Mouse (Mus musculus) Patski (cell line): ENCODE results near the gene Sipa1l1. TPM values are rescaled to one million over a fixed set of nuclear protein-coding genes. Genes with fewer than 3 reads are reported as not detected.
A peak's percentile ranks its signal among the peaks of the same experiment; 100 is the strongest.
"Not testable (repeated sequence)": the region's sequence is repeated elsewhere in the genome, so short reads cannot be mapped to it uniquely, and the experiment has no call there.

ENCODE experiments used
- ATAC-seq: fragments of 100-300 bp; one replicate; pipeline ENCODE4 v1.8.0; 2021
- CTCF ChIA-PET: fragments of 350-600 bp; sonication (Branson Sonifier 250); formaldehyde crosslinking; loops from one replicate; lab custom pipeline; 2022; ENCODE audit warnings: inconsistent platforms; lab: Charles Lee
- POLR2A ChIA-PET: fragments of 350-600 bp; sonication (Branson Sonifier 250); formaldehyde crosslinking; loops from one replicate; lab custom pipeline; 2022; ENCODE audit warnings: antibody characterized with exemption, inconsistent platforms; lab: Charles Lee
- DNase-seq: peaks from one replicate; pipeline ENCODE4 v3.0.0-alpha.2; 2011; ENCODE audit warnings: low read depth, low spot score
- H3K27me3 ChIP-seq: fragments of 371-371 bp; one replicate; pipeline ENCODE4 v1.5.1; 2021
- CTCF ChIP-seq: fragments of 100-300 bp; IDR thresholded peaks from one replicate; pipeline ENCODE4 v1.5.1; 2021
- in situ Hi-C: fragments of 300-500 bp; cut with MboI; formaldehyde crosslinking; loops from 3 replicates; pipeline ENCODE4 v1.11.1; 2018; ENCODE audit warnings: low pct_unique_long_range_greater_than_20kb, mixed read lengths
- polyA plus RNA-seq: library from polyadenylated mRNA; unstranded; gene quantifications from one replicate; pipeline ENCODE4 v1.2.3, GENCODE M21; 2021

Gene Sipa1l1
- polyA plus RNA-seq, 1 experiment from 2014 or later, result 26.0 TPM

DNA sequence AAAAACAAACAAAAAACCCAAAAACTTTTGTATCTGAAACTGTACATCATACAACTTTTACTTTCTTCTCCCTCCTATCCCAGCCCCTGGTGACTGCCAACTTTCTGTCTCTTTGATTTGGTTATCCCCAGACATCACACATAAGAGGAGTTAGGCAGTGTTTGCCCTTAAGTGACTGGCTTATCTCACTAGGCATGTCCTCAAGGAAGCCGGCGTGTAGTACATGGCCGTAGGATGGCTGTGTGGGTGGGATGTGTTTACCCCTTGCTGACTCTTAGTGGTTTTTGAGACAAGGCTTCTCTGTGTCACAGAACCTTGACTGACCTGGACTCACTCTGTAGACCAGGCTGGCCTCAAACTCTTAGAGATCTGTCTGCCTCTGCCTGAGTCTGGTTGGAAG, 6.6 kb downstream of the Sipa1l1 start:
- POLR2A ChIA-PET, result no interaction called here
- DNase-seq (no peak), ATAC-seq (no peak)
- in situ Hi-C loops, result loop anchor here (10.0 kb wide), 1 partner anchor 279 kb away; no protein-coding TSS in a partner anchor
- no peak for TF ChIP-seq CTCF
- CTCF ChIA-PET, result no interaction called here
- no peaks in the 10 kb centered on the region for H3K27me3 ChIP-seq

DNA sequence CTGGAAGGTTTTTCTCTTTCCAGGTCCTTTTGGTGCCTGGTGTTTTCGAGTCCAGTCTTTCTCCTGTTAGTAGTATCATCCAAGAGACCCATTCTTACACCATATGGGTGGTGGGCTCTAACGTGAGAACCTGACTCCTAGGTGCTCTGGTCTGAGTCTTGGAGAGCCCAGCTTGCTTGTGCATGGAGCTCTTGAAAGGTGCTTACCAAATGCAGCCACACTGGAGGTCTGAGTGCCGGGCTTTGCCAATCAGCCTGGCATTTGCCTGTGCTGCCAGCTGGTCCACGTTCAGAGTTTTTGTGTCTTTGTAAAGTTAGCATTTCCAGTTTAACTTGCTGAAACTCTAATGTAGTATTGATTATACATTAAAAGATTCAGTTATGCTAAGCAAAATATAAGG, 9.5 kb downstream of the Sipa1l1 start:
- ChIA-PET CTCF (interaction anchor here (1.7 kb wide), 1 partner anchor 18 kb away, joined by 3 read pairs; no protein-coding TSS in a partner anchor), POLR2A (no interaction called here)
- DNase-seq (no peak), ATAC-seq (no peak)
- in situ Hi-C loops, result loop anchor here (10.0 kb wide), 1 partner anchor 276 kb away; no protein-coding TSS in a partner anchor
- no peak for TF ChIP-seq CTCF
- H3K27me3 ChIP-seq, result no peaks in the 10 kb centered on the region

DNA sequence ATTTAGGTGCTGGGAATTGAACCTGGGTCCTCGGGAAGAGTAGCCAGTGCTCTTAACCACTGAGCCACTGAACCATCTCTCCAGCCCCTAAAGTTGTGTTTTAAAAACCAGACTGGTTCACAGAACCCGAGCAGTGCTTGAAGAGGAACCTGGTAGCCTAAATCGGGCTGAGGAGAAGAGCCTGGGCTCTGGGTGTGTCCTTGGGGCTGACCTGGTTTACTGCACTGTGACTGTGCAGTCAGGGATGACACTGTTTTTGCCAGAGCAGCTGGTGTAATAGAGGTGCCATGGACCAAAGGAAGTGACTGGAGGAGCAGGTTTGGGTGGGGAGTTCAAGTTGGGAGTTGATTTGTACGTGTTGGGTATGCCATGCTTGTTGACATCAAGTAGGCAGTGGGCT, 10.5 kb downstream of the Sipa1l1 start:
- H3K27me3 ChIP-seq, result no peaks in the 10 kb centered on the region
- in situ Hi-C loops, result loop anchor here (10.0 kb wide), 1 partner anchor 275 kb away; no protein-coding TSS in a partner anchor
- no peak for TF ChIP-seq CTCF
- ChIA-PET CTCF (no interaction called here), POLR2A (no interaction called here)
- no peak for DNase-seq
- ATAC-seq, result no peak

DNA sequence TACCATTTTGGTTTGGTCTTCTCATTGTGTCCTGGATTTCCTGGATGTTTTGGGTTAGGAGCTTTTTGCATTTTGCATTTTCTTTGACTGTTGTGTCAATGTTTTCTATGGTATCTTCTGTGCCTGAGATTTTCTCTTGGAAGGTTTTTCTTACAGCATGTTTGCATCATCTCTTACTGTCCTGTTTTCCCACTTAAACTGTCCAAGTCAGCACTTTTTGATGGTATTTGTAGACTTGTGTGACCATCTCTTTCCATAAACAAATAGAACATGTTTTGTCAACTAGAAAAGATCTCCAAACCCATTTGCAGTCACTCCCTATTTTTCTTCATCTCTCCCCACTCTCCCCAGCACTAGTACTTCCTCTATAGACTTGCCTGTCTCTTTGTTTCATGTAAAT, 17.0 kb downstream of the Sipa1l1 start:
- CTCF ChIA-PET, ATAC-seq, in situ Hi-C loops, H3K27me3 ChIP-seq, POLR2A ChIA-PET, DNase-seq: not testable (repeated sequence)

DNA sequence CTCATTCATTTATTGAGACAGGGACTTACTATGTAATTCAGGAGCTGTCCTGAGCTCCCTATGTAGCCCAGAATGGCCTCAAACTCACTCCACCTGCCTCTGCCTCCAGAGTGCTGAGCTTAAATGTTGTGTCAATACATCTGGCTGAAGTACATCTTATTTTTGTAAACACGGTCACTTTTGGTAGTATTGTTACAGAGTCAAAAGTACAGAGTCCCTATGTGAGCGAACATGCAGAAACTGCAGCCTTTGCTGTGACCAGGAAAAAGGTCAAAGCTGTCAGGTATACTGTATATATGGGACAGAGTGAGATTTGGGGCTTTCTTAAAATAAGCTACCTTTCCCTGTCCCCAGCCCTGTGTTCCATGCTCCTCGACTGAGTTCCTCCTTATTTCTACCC, 17.6 kb downstream of the Sipa1l1 start:
- TF ChIP-seq CTCF, result no peak
- DNase-seq (no peak), ATAC-seq (no peak)
- ChIA-PET CTCF (interaction anchor here (0.9 kb wide), 1 partner anchor 10 kb away, joined by 3 read pairs; no protein-coding TSS in a partner anchor), POLR2A (interaction anchor here (0.6 kb wide), 1 partner anchor 438 kb away, joined by 3 read pairs; no protein-coding TSS in a partner anchor)
- in situ Hi-C loops, result no loop called here
- no peaks in the 10 kb centered on the region for H3K27me3 ChIP-seq

DNA sequence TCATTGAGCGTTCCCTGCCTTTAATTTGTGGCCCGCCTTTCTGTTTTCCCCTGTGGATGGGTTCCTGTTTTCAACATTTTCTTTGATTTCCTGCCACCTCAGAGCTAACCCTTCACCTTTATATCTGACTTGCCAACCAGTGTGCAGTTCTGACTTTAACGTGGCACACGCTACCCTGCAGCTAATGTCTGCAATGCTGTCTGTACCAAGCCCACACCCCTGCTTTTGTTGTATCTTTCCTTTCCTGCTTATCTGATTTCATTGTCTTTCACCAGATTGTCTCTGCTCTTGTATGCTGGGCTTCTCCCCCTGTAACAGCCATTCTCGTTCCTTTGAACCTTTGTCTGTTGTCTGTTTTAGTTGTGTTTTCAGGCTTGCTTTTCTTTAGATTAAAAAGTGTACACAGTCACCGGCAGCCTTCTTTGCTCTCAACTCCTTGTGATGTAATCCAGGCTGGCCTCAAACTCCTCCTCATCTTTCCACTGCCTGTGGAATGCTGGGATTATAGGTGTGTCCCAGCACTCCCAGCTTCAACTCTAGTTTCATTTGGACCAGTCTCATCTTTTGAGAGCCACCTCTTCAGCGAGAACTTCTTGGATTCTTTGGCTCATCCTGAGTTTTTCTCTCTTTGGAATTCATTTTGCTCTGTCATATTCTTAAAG, 18.2 kb downstream of the Sipa1l1 start:
- DNase-seq (no peak), ATAC-seq (no peak)
- in situ Hi-C loops, result no loop called here
- POLR2A ChIA-PET, result interaction anchor here (0.6 kb wide), 1 partner anchor 439 kb away, joined by 3 read pairs; no protein-coding TSS in a partner anchor
- no peaks in the 10 kb centered on the region for H3K27me3 ChIP-seq
- no peak for TF ChIP-seq CTCF
- CTCF ChIA-PET, result interaction anchor here (0.9 kb wide), 1 partner anchor 11 kb away, joined by 3 read pairs; no protein-coding TSS in a partner anchor

DNA sequence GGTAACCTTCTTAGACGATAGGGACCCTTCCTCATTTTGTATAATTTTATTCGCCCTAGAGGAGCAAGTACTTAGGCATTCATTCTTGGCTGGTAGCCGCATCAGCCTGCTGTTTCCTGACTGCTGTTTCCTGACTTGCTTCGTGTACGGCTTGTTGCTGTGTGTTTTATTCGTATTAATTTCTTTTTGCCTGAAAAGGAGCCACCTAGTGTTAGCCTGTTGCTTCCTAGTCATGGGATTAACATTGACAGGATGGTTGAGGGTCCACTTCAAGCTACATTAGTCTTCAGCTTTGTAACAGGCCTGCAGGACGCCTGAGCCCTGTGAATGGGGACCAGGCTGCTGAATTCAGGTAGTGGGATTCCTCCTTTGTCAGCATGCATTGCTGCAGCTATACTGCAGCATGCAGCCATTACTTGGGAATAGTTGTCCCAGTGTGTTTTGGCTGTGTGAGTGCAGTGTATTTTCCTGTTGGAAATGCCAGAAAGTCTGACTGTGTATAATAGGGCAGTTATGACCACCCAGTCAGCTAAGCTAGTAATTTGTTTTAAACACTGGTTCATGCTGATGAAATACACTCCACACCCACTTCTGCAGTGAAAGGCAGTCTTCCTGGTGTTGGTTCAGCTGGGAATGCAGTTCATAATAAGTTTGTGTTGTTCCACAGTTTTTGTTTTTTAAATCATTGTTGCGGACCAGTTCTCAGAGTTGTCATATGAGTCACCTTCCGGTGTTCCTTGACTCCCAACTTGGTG, 19.4 kb downstream of the Sipa1l1 start:
- in situ Hi-C loops, result no loop called here
- H3K27me3 ChIP-seq, result no peaks in the 10 kb centered on the region
- ChIA-PET POLR2A (no interaction called here), CTCF (no interaction called here)
- ATAC-seq (peak; percentile 39), DNase-seq (no peak)
- TF ChIP-seq CTCF, result no peak

DNA sequence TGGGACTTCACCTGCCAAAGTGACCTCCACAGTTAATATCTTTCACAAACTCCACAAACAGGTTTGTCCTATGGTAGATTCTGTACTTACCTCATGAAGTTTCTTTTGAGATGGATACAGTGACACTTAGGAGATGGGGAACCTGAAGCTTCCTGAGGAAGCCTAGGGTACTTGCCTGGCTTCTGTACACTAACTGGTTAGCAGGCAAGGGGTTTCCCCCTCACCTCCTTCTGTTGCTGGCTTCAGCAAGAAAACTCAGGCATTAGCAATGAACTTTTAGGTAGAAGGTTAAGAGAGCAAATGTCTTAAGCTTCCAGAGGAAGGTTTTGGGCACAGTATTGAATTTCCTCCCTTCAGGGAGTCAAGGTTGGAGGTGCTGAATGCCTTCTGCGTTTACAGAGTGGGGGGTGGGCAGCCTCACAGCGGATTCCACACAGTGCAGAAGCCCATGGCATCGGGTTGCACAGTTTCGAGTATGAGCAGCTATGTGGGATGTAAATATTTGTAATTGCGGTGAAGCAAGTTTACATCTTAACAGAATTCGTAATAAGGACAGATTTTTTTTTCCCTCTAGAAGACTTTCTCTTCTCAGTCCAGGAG, 20.1 kb downstream of the Sipa1l1 start:
- H3K27me3 ChIP-seq, result no peaks in the 10 kb centered on the region
- ChIA-PET POLR2A (no interaction called here), CTCF (interaction anchor here (0.7 kb wide), 1 partner anchor 183 kb away, joined by 3 read pairs; no protein-coding TSS in a partner anchor)
- ATAC-seq (no peak), DNase-seq (no peak)
- TF ChIP-seq CTCF, result no peak
- in situ Hi-C loops, result no loop called here

DNA sequence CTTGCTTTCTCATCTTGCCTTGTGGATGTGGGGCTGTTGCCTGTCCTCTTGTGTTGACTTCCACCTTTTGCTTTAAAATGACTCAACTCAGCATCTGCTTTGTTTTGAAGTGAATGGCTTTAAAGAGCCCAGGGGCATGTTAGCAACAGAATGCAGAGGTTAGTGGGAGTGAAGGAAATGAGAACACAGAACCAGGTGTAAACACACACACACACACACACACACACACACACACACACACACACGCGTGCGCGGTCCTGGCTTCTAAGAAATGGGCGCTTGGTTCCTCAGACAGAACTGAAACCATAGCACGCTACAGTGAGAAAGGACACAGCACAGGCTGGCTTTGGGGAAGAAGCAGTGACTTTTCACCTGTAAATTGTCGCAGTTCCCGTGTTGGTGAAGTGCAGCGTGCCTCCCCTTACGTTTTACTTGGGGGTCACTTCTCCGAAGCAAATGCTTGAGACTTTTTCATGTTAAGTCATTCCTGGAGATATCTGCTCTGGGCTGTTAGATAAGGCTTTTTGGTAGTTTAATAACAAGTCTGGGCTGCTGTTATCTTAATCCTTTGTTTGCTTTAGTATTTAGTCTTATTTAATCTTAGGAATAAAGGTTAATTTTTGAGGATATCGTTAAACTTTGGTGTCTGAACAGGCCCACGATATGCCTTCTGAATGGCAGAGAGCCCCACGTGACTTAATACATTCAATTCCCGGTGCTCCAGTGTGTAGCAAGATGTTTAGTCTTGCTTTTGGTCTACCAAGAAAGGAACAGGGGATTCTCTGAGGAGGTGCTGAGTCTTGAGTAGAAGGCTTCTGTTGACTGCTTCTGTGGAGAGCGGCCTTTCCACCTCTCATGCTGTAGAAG, 20.8 kb downstream of the Sipa1l1 start:
- ATAC-seq (no peak), DNase-seq (no peak)
- in situ Hi-C loops, result no loop called here
- POLR2A ChIA-PET, result no interaction called here
- no peak for TF ChIP-seq CTCF
- no peaks in the 10 kb centered on the region for H3K27me3 ChIP-seq
- CTCF ChIA-PET, result interaction anchor here (0.7 kb wide), 1 partner anchor 182 kb away, joined by 3 read pairs; no protein-coding TSS in a partner anchor

DNA sequence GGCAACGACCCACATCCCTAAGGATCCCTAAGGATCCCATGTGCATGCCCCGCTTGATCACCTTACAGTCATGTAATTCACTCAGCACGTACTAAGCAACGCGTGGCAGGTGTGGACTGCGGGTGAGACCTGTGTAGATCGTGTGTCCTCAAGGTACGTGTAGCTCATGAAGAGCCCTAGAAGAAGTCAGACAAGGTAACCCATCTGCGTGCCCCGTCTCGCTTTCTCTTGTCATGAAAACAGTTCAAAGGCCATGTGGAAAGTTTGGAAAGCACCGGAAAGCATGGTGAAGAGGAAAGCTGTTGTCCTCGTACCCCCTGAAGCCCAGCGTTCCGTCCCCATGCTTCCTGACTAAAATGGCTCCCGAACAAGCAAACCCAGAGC, 21.5 kb downstream of the Sipa1l1 start:
- in situ Hi-C loops, result no loop called here
- ChIA-PET POLR2A (no interaction called here), CTCF (no interaction called here)
- DNase-seq (no peak), ATAC-seq (no peak)
- H3K27me3 ChIP-seq, result no peaks in the 10 kb centered on the region
- TF ChIP-seq CTCF, result no peak
